Mouse (Mus musculus): ENCODE measurements around the gene Usp34.

GRCm38 (mm10) chr11:23537446-23537845 is 230.8 kb downstream of the Usp34 start:
- TF ChIP-seq CTCF (IDR thresholded peaks at IDR 0.05; ENCODE audit: extremely low read depth, insufficient read depth, low read length) (no peak), POLR2A (IDR thresholded peaks at IDR 0.05; ENCODE audit: extremely low read depth, insufficient read depth, low read length) (no peak)
